Mouse (Mus musculus) heart, embryonic 14.5 days (tissue): Measurements from ENCODE around the gene Svbp. TPM values are rescaled to one million over a fixed set of nuclear protein-coding genes. Genes with fewer than 3 reads are reported as not detected.
A peak's percentile ranks its signal among the peaks of the same experiment; 100 is the strongest.

Experiments
- ATAC-seq: fragments of 200-750 bp; cut with Nextera tagmentation; 2 replicates; pipeline ENCODE4 v1.8.0; 2017; ENCODE audit warnings: low read depth, moderate TSS enrichment; ENCODE audit not compliant: insufficient number of reproducible peaks, insufficient read depth, low FRiP score
- H3K27ac ChIP-seq, 2 experiments: fragments of 200-500 bp in 1 of 2; fragments of 300-500 bp in 1 of 2; sonication (generic) in 1 of 2; replicated peaks in 1 of 2; 2 replicates each; pipeline ENCODE4 v1.5.1; 2012 to 2014; ENCODE audit warnings: low read depth in 2 of 2, low read length in 2 of 2, control low read depth in 1 of 2, mild to moderate bottlenecking in 1 of 2, mixed read lengths in 1 of 2; ENCODE audit not compliant: control insufficient read depth in 1 of 2, insufficient read depth in 1 of 2
- H3K27me3 ChIP-seq: fragments of 300-500 bp; sonication (generic); 2 replicates; pipeline ENCODE4 v1.6.1; 2014; ENCODE audit warnings: mild to moderate bottlenecking, low read length, control low read depth; ENCODE audit not compliant: control insufficient read depth, insufficient read depth
- H3K36me3 ChIP-seq: fragments of 300-500 bp; sonication (generic); 2 replicates; pipeline ENCODE4 v1.6.1; 2014; ENCODE audit warnings: mild to moderate bottlenecking, control low read depth, low read length, mixed read lengths; ENCODE audit not compliant: control insufficient read depth, insufficient read depth
- H3K4me1 ChIP-seq, 2 experiments: fragments of 200-500 bp in 1 of 2; fragments of 300-500 bp in 1 of 2; sonication (generic) in 1 of 2; 2 replicates each; pipeline ENCODE4 v1.6.1; 2012 to 2014; ENCODE audit warnings: low read length in 2 of 2, control low read depth in 1 of 2, mixed read lengths in 1 of 2; ENCODE audit not compliant: control insufficient read depth in 2 of 2, insufficient read depth in 2 of 2
- H3K4me2 ChIP-seq: fragments of 300-500 bp; sonication (generic); 2 replicates; pipeline ENCODE4 v1.6.1; 2014; ENCODE audit warnings: mild to moderate bottlenecking, low read length
- H3K4me3 ChIP-seq, 2 experiments: fragments of 200-500 bp in 1 of 2; fragments of 300-500 bp in 1 of 2; sonication (generic) in 1 of 2; 2 replicates each; pipeline ENCODE4 v1.5.1; 2012 to 2014; ENCODE audit warnings: low read length in 2 of 2, mild to moderate bottlenecking in 2 of 2, control low read depth in 1 of 2, low read depth in 1 of 2, moderate library complexity in 1 of 2; ENCODE audit not compliant: control insufficient read depth in 1 of 2, insufficient read depth in 1 of 2
- H3K9ac ChIP-seq: fragments of 300-500 bp; sonication (generic); 2 replicates; pipeline ENCODE4 v1.6.1; 2014; ENCODE audit warnings: mild to moderate bottlenecking, low read length
- H3K9me3 ChIP-seq: fragments of 300-500 bp; sonication (generic); 2 replicates; pipeline ENCODE4 v1.6.1; 2016; ENCODE audit warnings: low read length, control low read depth; ENCODE audit not compliant: control insufficient read depth
- WGBS: fragments of 180-500 bp; shearing (Covaris S2); extraction: QIAGEN DNeasy Blood & Tissue Kit; methylation state at CpG from one replicate; pipeline ENCODE4 v1.1.7; 2014; 5-methylcytosine and 5-hydroxymethylcytosine counted together
- polyA plus RNA-seq: library from polyadenylated mRNA; unstranded; fragments of >200 nt; fragmentation: Nextera tagmentation; extraction: Ambion mirVana; gene quantifications from 2 replicates; pipeline ENCODE4 v1.2.1, GENCODE M21; 2014

Gene Svbp
- polyA plus RNA-seq, 1 experiment from 2014 or later: 141 TPM

GRCm38 (mm10) chr4:119234348-119234747 is 39.2 kb downstream of the Svbp start:
- Histone ChIP-seq H3K9ac (peak overlapping the region; percentile 85; the same call in 1 of the 2 replicates), H3K4me1 (peaks cover 0 to 18% of the 10 kb centered on the region in 2 experiments; a peak in 2 of 4 replicates), H3K27me3 (no peaks in the 10 kb centered on the region), H3K27ac (peak overlapping the region in 1 of 2 experiments; percentile 67; a peak in 1 of 4 replicates), H3K4me3 (peak overlapping the region in 1 of 2 experiments; percentile 89; a peak in 2 of 4 replicates), H3K9me3 (no peaks in the 10 kb centered on the region), H3K4me2 (peak overlapping the region; percentile 83), H3K36me3 (peaks cover 26% of the 10 kb centered on the region)
- ATAC-seq: no peak
- 68% methylated on average over 3 of the region's 3 CpGs for WGBS

- peaks cover 64% of the 10 kb centered on the region for H3K36me3 ChIP-seq
These were observed 43.6 kb downstream of the Svbp start for GRCm38 (mm10) chr4:119238661-119239060.

GRCm38 (mm10) chr4:119239181-119239682 is 44.1 kb downstream of the Svbp start:
- peaks cover 0 to 5% of the 10 kb centered on the region in 2 experiments; a peak in 1 of 4 replicates for H3K4me1 ChIP-seq
- H3K9me3 ChIP-seq: no peaks in the 10 kb centered on the region
- no peaks in the 10 kb centered on the region for H3K27me3 ChIP-seq
- no peak overlapping the region for H3K4me3 ChIP-seq
- 0 out of 4 replicates have a peak overlapping the region, but pooled peaks of 1 of the 2 experiments have one; percentile 41 for H3K27ac ChIP-seq
- 47% methylated on average over 12 of the region's 12 CpGs for WGBS
- peaks cover 70% of the 10 kb centered on the region for H3K36me3 ChIP-seq
- no peak overlapping the region for H3K4me2 ChIP-seq
- no peak overlapping the region for H3K9ac ChIP-seq
- no peak for ATAC-seq

More at GRCm38 (mm10) chr4:119238661-119239060, 43.6 kb downstream of the Svbp start:
- peaks cover 0 to 9% of the 10 kb centered on the region in 2 experiments; a peak in 1 of 4 replicates for H3K4me1 ChIP-seq
- no peaks in the 10 kb centered on the region for H3K27me3 ChIP-seq
- H3K9ac ChIP-seq: no peak overlapping the region
- no peak overlapping the region for H3K27ac ChIP-seq
- H3K4me2 ChIP-seq: no peak overlapping the region
- no peaks in the 10 kb centered on the region for H3K9me3 ChIP-seq
- H3K4me3 ChIP-seq: no peak overlapping the region
- 59% methylated on average over 3 of the region's 3 CpGs for WGBS
- ATAC-seq: no peak

DNA sequence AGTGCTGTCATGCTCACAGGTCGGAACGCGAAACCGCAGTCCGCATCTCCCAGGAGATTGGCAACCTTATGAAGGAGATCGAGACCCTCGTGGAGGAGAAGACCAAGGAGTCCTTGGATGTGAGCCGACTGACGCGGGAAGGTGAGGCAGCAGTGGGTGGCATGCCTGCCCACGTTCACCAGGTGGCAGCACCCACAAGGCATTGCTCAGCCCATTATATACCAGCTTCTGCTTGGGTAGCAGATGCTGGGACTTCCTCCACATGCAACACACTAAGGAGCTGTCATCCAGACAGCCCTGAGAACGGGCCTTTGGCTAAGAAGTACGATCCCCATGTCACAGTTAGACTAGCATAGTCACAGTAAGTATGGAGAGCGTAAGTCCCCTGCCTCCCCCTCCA is 46.6 kb downstream of the Svbp start:
- no peak for ATAC-seq

GRCm38 (mm10) chr4:119242571-119242970 is 47.5 kb downstream of the Svbp start:
- Histone ChIP-seq H3K27ac (no peak overlapping the region), H3K36me3 (peaks cover 72% of the 10 kb centered on the region), H3K27me3 (no peaks in the 10 kb centered on the region), H3K9ac (no peak overlapping the region), H3K4me3 (no peak overlapping the region), H3K9me3 (no peaks in the 10 kb centered on the region), H3K4me2 (no peak overlapping the region), H3K4me1 (peaks cover 10 to 15% of the 10 kb centered on the region in 2 experiments)
- 92% methylated on average over 12 of the region's 12 CpGs for WGBS
- ATAC-seq: no peak

More for the DNA sequence above, 46.6 kb downstream of the Svbp start:
- H3K27me3 ChIP-seq: no peaks in the 10 kb centered on the region
- H3K27ac ChIP-seq: no peak overlapping the region
- WGBS: 73% methylated on average over 14 of the region's 14 CpGs
- H3K36me3 ChIP-seq: peaks cover 74% of the 10 kb centered on the region
- no peak overlapping the region for H3K4me2 ChIP-seq
- H3K9me3 ChIP-seq: no peaks in the 10 kb centered on the region
- no peak overlapping the region for H3K9ac ChIP-seq
- H3K4me1 ChIP-seq: peaks cover 10% of the 10 kb centered on the region in 2 experiments; a peak in 3 of 4 replicates
- H3K4me3 ChIP-seq: no peak overlapping the region

- Histone ChIP-seq H3K36me3 (peaks cover 75% of the 10 kb centered on the region), H3K27ac (no peak overlapping the region), H3K4me2 (no peak overlapping the region), H3K9me3 (no peaks in the 10 kb centered on the region), H3K27me3 (no peaks in the 10 kb centered on the region), H3K9ac (no peak overlapping the region), H3K4me1 (peaks cover 12 to 29% of the 10 kb centered on the region in 2 experiments), H3K4me3 (no peak overlapping the region)
- ATAC-seq: no peak
- 72% methylated on average over 22 of the region's 22 CpGs for WGBS
These were observed 49.5 kb downstream of the Svbp start for GRCm38 (mm10) chr4:119244468-119245240.

- no peaks in the 10 kb centered on the region for H3K27me3 ChIP-seq
- WGBS: 48% methylated on average over 7 of the region's 7 CpGs
- H3K4me1 ChIP-seq: peaks cover 12 to 29% of the 10 kb centered on the region in 2 experiments
- peak overlapping the region in 1 of 2 experiments; percentile 53; a peak in 2 of 4 replicates for H3K27ac ChIP-seq
- H3K4me2 ChIP-seq: no peak overlapping the region
- H3K4me3 ChIP-seq: no peak overlapping the region
- H3K9me3 ChIP-seq: no peaks in the 10 kb centered on the region
- no peak; the same call in 1 of the 2 replicates for ATAC-seq
- H3K36me3 ChIP-seq: peaks cover 68% of the 10 kb centered on the region
- peak overlapping the region; percentile 34; the same call in 1 of the 2 replicates for H3K9ac ChIP-seq
These were observed 50.5 kb downstream of the Svbp start for GRCm38 (mm10) chr4:119245556-119245955.
